Mouse (Mus musculus) left cerebral cortex, postnatal 10 days (tissue): Measurements from ENCODE around the gene Gm10153. TPM values are rescaled to one million over a fixed set of nuclear protein-coding genes. Genes with fewer than 3 reads are reported as not detected.
"Not testable (repeated sequence)": the region's sequence is repeated elsewhere in the genome, so short reads cannot be mapped to it uniquely, and the experiment has no call there.

Experiments
- DNase-seq, 2 experiments: peaks; one replicate each; pipeline ENCODE4 v3.0.0; 2021 to 2022; ENCODE audit warnings: low spot score in 2 of 2, mixed read lengths in 1 of 2; ENCODE audit errors: extremely low spot score in 1 of 2
- intact Hi-C: fragments of 180-260 bp; cut with DNase I; formaldehyde crosslinking; loops from one replicate; pipeline ENCODE4 v1.15.1; 2025
- total RNA-seq, 2 experiments: library from RNA; stranded (reverse); gene quantifications; 2 replicates each; pipeline ENCODE4 v1.2.3; 2021

Gene Gm10153
- total RNA-seq, 2 experiments from 2014 or later, result not detected

DNA sequence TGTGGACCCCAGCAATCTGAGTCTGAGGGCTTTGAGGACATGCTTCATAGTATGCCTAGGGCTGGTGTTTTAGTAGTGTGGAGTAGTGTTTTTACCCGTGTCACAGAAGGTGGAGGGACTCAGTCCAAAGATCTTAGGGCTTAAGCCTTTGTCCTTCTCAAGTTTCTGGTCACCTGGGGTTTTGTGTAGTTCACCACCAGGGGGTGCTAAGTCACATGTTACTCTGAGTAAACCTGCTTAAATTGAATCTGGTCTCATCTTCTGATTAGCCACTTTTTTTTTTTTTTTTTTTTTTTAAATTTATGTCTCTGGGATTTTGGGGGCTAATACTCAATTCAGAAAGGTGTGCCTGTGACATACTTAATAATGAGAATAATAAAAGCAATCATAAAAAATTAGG lies 44.2 kb downstream of the Gm10153 start:
- DNase-seq, result peak in 1 of 2 experiments; percentile 50
- intact Hi-C loops, result loop anchor here (5.0 kb wide), 1 partner anchor 106 kb away; no protein-coding TSS in a partner anchor

DNA sequence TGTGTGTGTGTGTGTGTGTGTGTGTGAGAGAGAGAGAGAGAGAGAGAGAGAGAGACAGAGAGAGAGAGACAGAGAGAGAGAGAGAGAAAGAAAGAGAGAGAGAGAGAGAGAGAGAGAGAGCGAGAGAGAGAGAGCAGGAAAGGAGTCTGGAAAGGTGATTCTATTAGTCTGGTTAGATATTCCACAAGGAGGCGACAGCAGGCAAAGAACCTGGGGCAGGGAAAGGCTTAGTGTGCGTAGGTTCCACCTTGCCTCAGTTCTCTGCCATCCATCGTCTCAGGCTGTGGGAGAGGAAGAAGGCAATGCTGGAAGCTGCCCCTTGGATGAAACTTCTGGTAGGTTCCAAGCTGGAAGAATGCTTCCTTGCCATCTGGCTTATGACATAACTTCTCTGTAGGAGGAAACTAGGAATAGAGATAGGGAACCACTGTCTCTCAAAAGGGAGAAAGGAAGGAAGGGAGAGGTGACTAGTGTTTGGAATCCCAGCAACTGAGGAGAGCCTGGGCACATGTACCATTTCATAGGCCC lies 44.7 kb downstream of the Gm10153 start:
- intact Hi-C loops, result loop anchor here (5.0 kb wide), 1 partner anchor 107 kb away; no protein-coding TSS in a partner anchor

DNA sequence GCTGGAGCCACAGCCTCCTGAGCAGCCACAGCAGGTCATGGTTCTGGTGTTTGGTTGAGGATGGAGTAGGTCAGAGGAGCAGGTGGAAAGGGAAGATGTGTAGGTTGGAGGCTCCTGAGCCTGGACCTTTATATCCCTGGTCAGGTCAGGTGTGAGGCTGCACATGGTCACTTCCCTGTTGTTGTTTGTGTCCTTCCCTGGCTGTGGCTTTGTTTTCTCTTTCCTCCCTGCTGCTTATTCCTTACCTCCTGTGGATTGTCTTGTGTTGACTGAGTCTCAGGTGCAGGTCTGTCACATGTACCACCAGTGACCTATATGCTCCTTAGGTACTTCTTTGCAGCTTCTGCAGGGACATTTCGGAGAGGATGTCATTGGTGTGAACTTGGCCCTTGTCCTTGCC lies 45.7 kb downstream of the Gm10153 start, which contains the start of gene Gm45337:
Gene Gm45337 (minus strand): TSS at position 101 of the 400 bp plus-strand sequence.
- intact Hi-C loops, result no loop called here
- DNase-seq, result no peak

More for the DNA sequence above, 44.7 kb downstream of the Gm10153 start:
- no peak for DNase-seq

DNA sequence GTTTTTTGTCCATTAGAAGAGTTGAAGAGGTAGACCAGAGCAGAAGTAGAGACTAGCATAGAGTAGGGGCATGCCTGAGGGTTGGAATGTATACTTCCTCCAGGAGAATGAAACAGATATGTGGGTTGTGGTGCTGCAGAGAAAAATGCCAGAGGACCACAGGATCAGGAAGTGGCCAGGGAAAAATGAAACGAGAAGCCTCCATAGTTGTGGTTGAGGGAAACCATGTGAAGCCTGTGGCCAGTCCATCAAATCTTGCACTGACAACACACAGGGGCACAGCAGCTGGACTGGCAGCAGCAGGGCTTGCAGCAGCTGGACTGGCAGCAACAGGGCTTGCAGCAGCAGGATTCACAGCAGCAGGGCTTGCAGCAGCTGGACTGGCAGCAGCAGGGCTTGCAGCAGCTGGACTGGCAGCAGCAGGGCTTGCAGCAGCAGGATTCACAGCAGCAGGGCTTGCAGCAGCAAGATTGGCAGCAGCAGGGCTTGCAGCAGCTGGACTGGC lies 46.6 kb downstream of the Gm10153 start:
- intact Hi-C loops, DNase-seq: not testable (repeated sequence)

DNA sequence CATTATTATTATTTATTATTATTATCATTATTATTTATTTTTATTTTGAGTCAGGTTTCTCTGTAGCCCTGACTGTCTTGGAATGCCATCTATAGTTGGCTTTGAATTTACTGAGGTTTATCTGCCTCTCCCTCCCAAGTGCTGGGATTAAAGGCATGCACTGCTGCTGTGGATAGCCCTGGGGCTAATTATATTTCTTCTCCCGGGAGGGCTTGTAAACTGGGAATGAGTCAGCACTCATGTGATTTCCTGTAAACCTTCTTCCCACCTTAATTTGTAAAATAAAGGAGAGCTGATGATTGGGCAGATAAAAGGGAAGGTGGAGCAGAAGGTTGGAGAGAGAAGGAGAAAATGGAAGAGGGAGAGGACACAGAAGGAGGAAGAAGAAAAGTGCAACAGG lies 49.5 kb downstream of the Gm10153 start:
- intact Hi-C loops, result no loop called here
- DNase-seq, result no peak

Other genes with a start within 250 kb of the Gm10153 start
- gene Brsk2, start 240.6 kb downstream of the Gm10153 start, total RNA-seq, result 100 to 1,000 TPM; 175 TPM
- gene Mob2, start 129.3 kb downstream of the Gm10153 start, total RNA-seq, result 10 to 100 TPM; 23.6 to 26.7 TPM
- gene Dusp8, start 94.5 kb downstream of the Gm10153 start, total RNA-seq, result 100 to 1,000 TPM; 157 to 164 TPM
- gene Gm45618, start 69.7 kb downstream of the Gm10153 start, total RNA-seq, result not detected
- gene Gm39115, start 54.4 kb downstream of the Gm10153 start, total RNA-seq, result not detected
- not detected for gene Gm45337, start 45.8 kb downstream of the Gm10153 start, total RNA-seq
- not detected for gene Gm29735, start 33.3 kb downstream of the Gm10153 start, total RNA-seq
- not detected for gene Gm4553, start 24.6 kb downstream of the Gm10153 start, total RNA-seq
- gene Krtap5-2, start 14.4 kb downstream of the Gm10153 start, total RNA-seq, result not detected
- gene Krtap5-3, start 11.0 kb upstream of the Gm10153 start, total RNA-seq, result not detected
- gene Gm7579, start 21.5 kb upstream of the Gm10153 start, total RNA-seq, result not detected
- gene Krtap5-5, start 39.6 kb upstream of the Gm10153 start, total RNA-seq, result not detected
- gene Gm40460, start 50.7 kb upstream of the Gm10153 start, total RNA-seq, result not detected
- not detected for gene Gm2431, start 68.0 kb upstream of the Gm10153 start, total RNA-seq
- gene Gm4559, start 84.0 kb upstream of the Gm10153 start, total RNA-seq, result not detected
- gene Krtap5-1, start 106.7 kb upstream of the Gm10153 start, total RNA-seq, result not detected
- gene Krtap5-4, start 113.2 kb upstream of the Gm10153 start, total RNA-seq, result not detected
- 10 to 100 TPM; 15.3 to 15.8 TPM for gene Ifitm10, start 183.4 kb upstream of the Gm10153 start, total RNA-seq
- 1 to 10 TPM in 1 of 2 experiments, not detected in 1; 1.9 TPM for gene Gm49369, start 192.3 kb upstream of the Gm10153 start, total RNA-seq
- 100 to 1,000 TPM; 244 to 255 TPM for gene Ctsd, start 197.6 kb upstream of the Gm10153 start, total RNA-seq
- gene Syt8, start 244.5 kb upstream of the Gm10153 start, total RNA-seq, result not detected